Mouse (Mus musculus) bone marrow macrophage, adult 2 months (primary cell): Measurements from ENCODE around the gene Snapc4.

Experiments used
- CTCF ChIP-seq: IDR thresholded peaks from 2 replicates; pipeline ENCODE4 v1.5.1; 2012; ENCODE audit warnings: low read depth, mild to moderate bottlenecking, low read length, moderate library complexity
- POLR2A ChIP-seq: IDR thresholded peaks from 2 replicates; pipeline ENCODE4 v1.6.1; 2012; ENCODE audit warnings: mild to moderate bottlenecking, low read depth, low read length, borderline replicate concordance

DNA sequence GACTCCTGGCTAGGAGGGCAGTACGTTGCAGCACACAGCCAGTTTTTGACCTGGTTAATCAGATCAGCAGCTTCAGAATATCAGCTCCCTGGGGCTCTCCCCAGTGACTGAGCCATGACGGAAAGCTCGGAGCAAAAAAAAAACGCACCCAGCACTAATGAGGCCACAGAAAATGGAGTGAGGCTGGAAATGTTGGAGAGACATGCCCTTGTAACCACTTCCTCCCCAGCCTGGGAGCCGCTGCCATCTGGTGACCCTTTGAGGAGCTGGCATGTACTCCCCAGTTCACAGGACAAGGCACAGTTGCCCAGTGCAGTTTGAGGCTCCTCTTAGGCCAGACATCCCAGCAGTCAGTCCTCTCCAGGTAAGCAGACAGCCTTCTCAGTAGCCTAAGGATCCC is 29.6 kb upstream of the Snapc4 start:
- no peak for TF ChIP-seq CTCF
- TF ChIP-seq POLR2A = no peak
